Mouse (Mus musculus) erythroid progenitor cell, adult 5-6 weeks (primary cell): ENCODE measurements around the gene Amacr. TPM values are rescaled to one million over a fixed set of nuclear protein-coding genes. Genes with fewer than 3 reads are reported as not detected.

Experiments used
- ATAC-seq: replicated peaks from 2 replicates; pipeline ENCODE4 v1.8.0; 2016; ENCODE audit warnings: moderate number of reproducible peaks, mild to moderate bottlenecking, moderate TSS enrichment, inconsistent platforms; ENCODE audit not compliant: poor library complexity, low FRiP score, severe bottlenecking
- total RNA-seq, 2 experiments: library from RNA; stranded (forward) in 1 of 2; stranded (reverse) in 1 of 2; fragments of 150-400 nt in 1 of 2; fragments of 186-747, 209-891 nt in 1 of 2; gene quantifications; 2 replicates each; pipeline versions ENCODE4 v1.2.3 to v1.2.4; 2015 to 2017; ENCODE audit warnings: low replicate concordance in 2 of 2

The Amacr gene
- total RNA-seq (2015; ENCODE audit: low replicate concordance) (not detected in 2 replicates), total RNA-seq (2017; ENCODE audit: low replicate concordance) (3.6 TPM in 1 of 2 replicates, not detected in the other)

- peak; percentile 91 for ATAC-seq
Measured at GRCm38 (mm10) chr15:10981377-10982063, at the start of gene Amacr. Amacr (plus strand) TSS chr15:10981756.

- ATAC-seq, result no peak
Measured at GRCm38 (mm10) chr15:10933930-10934329, 47.6 kb upstream of the Amacr start.

- ATAC-seq, result no peak
Measured at GRCm38 (mm10) chr15:10940148-10941108, 41.1 kb upstream of the Amacr start.

- no peak for ATAC-seq
Measured at GRCm38 (mm10) chr15:10941901-10942300, 39.7 kb upstream of the Amacr start.

GRCm38 (mm10) chr15:10947852-10948251 lies 33.7 kb upstream of the Amacr start:
- ATAC-seq, result no peak

- no peak for ATAC-seq
Measured at GRCm38 (mm10) chr15:10951951-10952759, 29.4 kb upstream of the Amacr start, which contains the start of gene C1qtnf3. C1qtnf3 (plus strand) TSS chr15:10952332.

- no peak for ATAC-seq
Measured at GRCm38 (mm10) chr15:10952760-10953305, 28.7 kb upstream of the Amacr start.

GRCm38 (mm10) chr15:10953465-10953864 lies 28.1 kb upstream of the Amacr start:
- ATAC-seq, result no peak

GRCm38 (mm10) chr15:10954381-10955016 lies 27.1 kb upstream of the Amacr start:
- ATAC-seq, result no peak

- no peak for ATAC-seq
Measured at GRCm38 (mm10) chr15:10955156-10955555, 26.4 kb upstream of the Amacr start.

- no peak for ATAC-seq
Measured at GRCm38 (mm10) chr15:10956706-10957105, 24.9 kb upstream of the Amacr start.

GRCm38 (mm10) chr15:10959277-10960026 lies 22.1 kb upstream of the Amacr start:
- ATAC-seq, result no peak

GRCm38 (mm10) chr15:10960267-10960666 lies 21.3 kb upstream of the Amacr start:
- ATAC-seq, result no peak

GRCm38 (mm10) chr15:10962601-10963000 lies 19.0 kb upstream of the Amacr start:
- ATAC-seq, result no peak

- no peak for ATAC-seq
Measured at GRCm38 (mm10) chr15:10969439-10969838, 12.1 kb upstream of the Amacr start.

- no peak for ATAC-seq
Measured at GRCm38 (mm10) chr15:10970777-10971176, 10.8 kb upstream of the Amacr start.

- ATAC-seq, result no peak
Measured at GRCm38 (mm10) chr15:10977151-10977550, 4.4 kb upstream of the Amacr start.

- ATAC-seq, result no peak
Measured at GRCm38 (mm10) chr15:10980712-10981111, 844 bp upstream of the Amacr start.
